Mouse (Mus musculus) E14TG2a.4 (cell line): ENCODE data around the gene Lrrc7.

Experiments used
- CTCF ChIP-seq: conservative IDR thresholded peaks from 2 replicates; pipeline ENCODE4 v1.5.1; 2014; ENCODE audit warnings: low read length
- NANOG ChIP-seq: IDR thresholded peaks from 2 replicates; pipeline ENCODE4 v1.6.1; 2014; ENCODE audit warnings: borderline replicate concordance, low read length, mixed read lengths
- POU5F1 ChIP-seq: IDR thresholded peaks from 2 replicates; pipeline ENCODE4 v1.6.1; 2014; ENCODE audit warnings: low read length, borderline replicate concordance

DNA sequence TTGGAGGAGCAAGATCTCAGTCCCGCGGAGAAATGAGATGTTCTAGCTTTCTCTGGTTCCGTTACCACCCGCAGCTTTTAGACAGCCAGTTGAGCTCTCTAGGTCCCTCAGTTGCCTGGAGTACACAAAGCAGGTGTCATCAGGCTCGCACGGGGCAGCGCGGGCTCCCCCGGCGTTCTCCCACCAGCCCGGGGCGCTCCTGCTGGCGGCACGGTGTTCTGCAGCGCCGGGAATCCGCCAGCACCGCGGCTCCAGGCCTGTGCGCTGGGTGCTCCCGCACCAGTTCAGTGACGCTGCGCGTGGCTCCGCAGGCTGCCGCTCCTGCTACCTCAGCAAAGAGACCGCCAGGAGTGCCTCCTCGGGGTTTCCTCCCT is at the start of gene Lrrc7:
- no peak for TF ChIP-seq CTCF
- TF ChIP-seq NANOG = peak; percentile 9; the same call in 1 of the 2 replicates
- TF ChIP-seq POU5F1 = no peak
